Mouse (Mus musculus): ENCODE data around the gene 2410137M14Rik. TPM values are rescaled to one million over a fixed set of nuclear protein-coding genes. Genes with fewer than 3 reads are reported as not detected.

Gene 2410137M14Rik
- total RNA-seq, 2 experiments from 2014 or later = not detected

GRCm38 (mm10) chr17:36948286-36948685 lies 32.8 kb downstream of the 2410137M14Rik start:
- no peak for DNase-seq

GRCm38 (mm10) chr17:36947051-36947819 lies 33.8 kb downstream of the 2410137M14Rik start:
- DNase-seq = peak; percentile 46

GRCm38 (mm10) chr17:36944121-36944775 lies 36.8 kb downstream of the 2410137M14Rik start:
- DNase-seq = no peak

- DNase-seq = no peak
These were observed 37.3 kb downstream of the 2410137M14Rik start for GRCm38 (mm10) chr17:36943691-36944090.

GRCm38 (mm10) chr17:36942791-36943471 lies 38.1 kb downstream of the 2410137M14Rik start, which contains the start of gene Rnf39:
Gene Rnf39, plus strand, starts transcription at chr17:36942918.
- DNase-seq = no peak

GRCm38 (mm10) chr17:36942391-36942790 lies 38.6 kb downstream of the 2410137M14Rik start:
- DNase-seq = no peak

GRCm38 (mm10) chr17:36938056-36938455 lies 43.0 kb downstream of the 2410137M14Rik start:
- DNase-seq = no peak

GRCm38 (mm10) chr17:36931806-36932205 lies 49.2 kb downstream of the 2410137M14Rik start:
- no peak for DNase-seq

GRCm38 (mm10) chr17:36931130-36931529 lies 49.9 kb downstream of the 2410137M14Rik start:
- DNase-seq = no peak

GRCm38 (mm10) chr17:36930233-36930632 lies 50.8 kb downstream of the 2410137M14Rik start:
- DNase-seq = no peak

- no peak for DNase-seq
These were observed 51.7 kb downstream of the 2410137M14Rik start for GRCm38 (mm10) chr17:36929236-36929932.

Other genes starting within 250 kb of the 2410137M14Rik start
- not detected for gene H2-M10.5, start 208.3 kb downstream of the 2410137M14Rik start, total RNA-seq (2021)
- gene H2-M10.6, start 169.1 kb downstream of the 2410137M14Rik start, total RNA-seq (2021) = not detected
- 10 to 100 TPM; 15.0 to 19.2 TPM for gene Trim26, start 144.1 kb downstream of the 2410137M14Rik start, total RNA-seq (2021)
- not detected for gene Trim15, start 114.0 kb downstream of the 2410137M14Rik start, total RNA-seq (2021)
- 1 to 10 TPM in 1 of 2 experiments, not detected in 1; 1.7 TPM for gene Trim10, start 111.7 kb downstream of the 2410137M14Rik start, total RNA-seq (2021)
- gene Trim40, start 91.1 kb downstream of the 2410137M14Rik start, total RNA-seq (2021) = not detected
- gene Trim31, start 83.1 kb downstream of the 2410137M14Rik start, total RNA-seq (2021) = not detected
- gene Rnf39, start 38.3 kb downstream of the 2410137M14Rik start, total RNA-seq (2021) = under 1 TPM in 1 of 2 experiments, not detected in 1; 0.47 TPM
- gene Ppp1r11, start 29.5 kb downstream of the 2410137M14Rik start, total RNA-seq (2021) = 10 to 100 TPM; 62.6 to 63.5 TPM
- gene Znrd1, start 22.7 kb downstream of the 2410137M14Rik start, total RNA-seq (2021) = 10 to 100 TPM; 19.6 to 23.2 TPM
- gene Znrd1as, start 22.6 kb downstream of the 2410137M14Rik start, total RNA-seq (2021) = 1 to 10 TPM; 7.5 to 9.4 TPM
- under 1 TPM in 1 of 2 experiments, not detected in 1; 0.18 TPM for gene H2-M5, start 8.3 kb upstream of the 2410137M14Rik start, total RNA-seq (2021)
- gene Zfp57, start 19.9 kb upstream of the 2410137M14Rik start, total RNA-seq (2021) = 1 to 10 TPM; 1.9 to 4.5 TPM
- gene Mog, start 42.2 kb upstream of the 2410137M14Rik start, total RNA-seq (2021) = not detected
- 10 to 100 TPM; 12.8 to 20.1 TPM for gene Gabbr1, start 64.7 kb upstream of the 2410137M14Rik start, total RNA-seq (2021)
- gene Olfr90, start 107.3 kb upstream of the 2410137M14Rik start, total RNA-seq (2021) = not detected
- not detected for gene Olfr91, start 117.0 kb upstream of the 2410137M14Rik start, total RNA-seq (2021)
- not detected for gene Olfr92, start 138.9 kb upstream of the 2410137M14Rik start, total RNA-seq (2021)
- not detected for gene Olfr93, start 180.3 kb upstream of the 2410137M14Rik start, total RNA-seq (2021)
- gene Ubd, start 212.7 kb upstream of the 2410137M14Rik start, total RNA-seq (2021) = not detected
- not detected for gene Olfr94, start 219.8 kb upstream of the 2410137M14Rik start, total RNA-seq (2021)
- gene Olfr95, start 231.9 kb upstream of the 2410137M14Rik start, total RNA-seq (2021) = not detected
- gene Olfr96, start 238.9 kb upstream of the 2410137M14Rik start, total RNA-seq (2021) = not detected

Data from gastrocnemius, postnatal 10 days (tissue).